Mouse (Mus musculus) erythroblast, embryonic 14.5 days (primary cell): ENCODE measurements around the gene Dus1l.

Experiments
- GATA1 ChIP-seq: IDR thresholded peaks from 2 replicates; pipeline ENCODE4 v1.6.1; 2012; ENCODE audit warnings: low read length, inconsistent platforms, mixed read lengths
- TAL1 ChIP-seq: IDR thresholded peaks from 3 replicates; pipeline ENCODE4 v1.6.1; 2012; ENCODE audit warnings: low read length, inconsistent platforms, mixed read lengths

- no peak for TF ChIP-seq GATA1
- TF ChIP-seq TAL1 = no peak
Observed at GRCm38 (mm10) chr11:120820546-120820945, 24.3 kb upstream of the Dus1l start.
